Mouse (Mus musculus) hindbrain, embryonic 15.5 days (tissue): ENCODE results near the gene Tmed1. TPM values are rescaled to one million over a fixed set of nuclear protein-coding genes. Genes with fewer than 3 reads are reported as not detected.
"Not testable (repeated sequence)": the region's sequence is repeated elsewhere in the genome, so short reads cannot be mapped to it uniquely, and the experiment has no call there.

Source experiments
- ATAC-seq: fragments of 200-750 bp; cut with Nextera tagmentation; 2 replicates; pipeline ENCODE4 v1.8.0; 2017; ENCODE audit warnings: low read depth, moderate number of reproducible peaks, moderate TSS enrichment; ENCODE audit not compliant: low FRiP score
- H3K27ac ChIP-seq: fragments of 300-500 bp; sonication (generic); replicated peaks from 2 replicates; pipeline ENCODE4 v1.5.1; 2015; ENCODE audit warnings: mild to moderate bottlenecking, inconsistent platforms
- H3K27me3 ChIP-seq: fragments of 300-500 bp; sonication (generic); 2 replicates; pipeline ENCODE4 v1.6.1; 2015; ENCODE audit warnings: control low read depth, inconsistent platforms
- H3K36me3 ChIP-seq: fragments of 300-500 bp; sonication (generic); 2 replicates; pipeline ENCODE4 v1.6.1; 2015; ENCODE audit warnings: control low read depth, inconsistent platforms
- H3K4me1 ChIP-seq: fragments of 300-500 bp; sonication (generic); replicated peaks from 2 replicates; pipeline ENCODE4 v1.6.1; 2015; ENCODE audit warnings: control low read depth, inconsistent platforms
- H3K4me2 ChIP-seq: fragments of 300-500 bp; sonication (generic); 2 replicates; pipeline ENCODE4 v1.6.1; 2015; ENCODE audit warnings: moderate library complexity, mild to moderate bottlenecking, inconsistent platforms
- H3K4me3 ChIP-seq: fragments of 300-500 bp; sonication (generic); 2 replicates; pipeline ENCODE4 v1.5.1; 2015; ENCODE audit warnings: mild to moderate bottlenecking, inconsistent platforms
- H3K9ac ChIP-seq: fragments of 300-500 bp; sonication (generic); 2 replicates; pipeline ENCODE4 v1.6.1; 2015; ENCODE audit warnings: inconsistent platforms
- H3K9me3 ChIP-seq: fragments of 300-500 bp; sonication (generic); 2 replicates; pipeline ENCODE4 v1.6.1; 2016; ENCODE audit warnings: control low read depth, inconsistent platforms
- WGBS: fragments of 180-500 bp; shearing (Covaris S2); methylation state at CpG from one replicate; pipeline ENCODE4 v1.1.7; 2015; 5-methylcytosine and 5-hydroxymethylcytosine counted together
- polyA plus RNA-seq: library from polyadenylated mRNA; unstranded; fragments of >200 nt; fragmentation: Nextera tagmentation; extraction: Ambion mirVana; gene quantifications from 2 replicates; pipeline ENCODE4 v1.2.1, GENCODE M21; 2015

Gene Tmed1
- polyA plus RNA-seq, 1 experiment from 2014 or later = 58.7 TPM

- Histone ChIP-seq H3K9ac (no peak overlapping the region), H3K27me3 (no peaks in the 10 kb centered on the region), H3K9me3 (no peaks in the 10 kb centered on the region), H3K27ac (no peak overlapping the region), H3K4me3 (no peak overlapping the region), H3K4me1 (no peaks in the 10 kb centered on the region), H3K36me3 (peaks cover 20% of the 10 kb centered on the region), H3K4me2 (no peak overlapping the region)
- no peak for ATAC-seq
- WGBS = 85% methylated on average over 19 of the region's 19 CpGs
Measured at GRCm38 (mm10) chr9:21496308-21497049, 13.6 kb downstream of the Tmed1 start.

GRCm38 (mm10) chr9:21494726-21495125 is 15.3 kb downstream of the Tmed1 start:
- no peak overlapping the region for H3K27ac ChIP-seq
- H3K9ac ChIP-seq = no peak overlapping the region
- H3K4me3 ChIP-seq = no peak overlapping the region
- no peaks in the 10 kb centered on the region for H3K27me3 ChIP-seq
- no peak overlapping the region for H3K4me2 ChIP-seq
- no peaks in the 10 kb centered on the region for H3K9me3 ChIP-seq
- WGBS = 87% methylated on average over 9 of the region's 9 CpGs
- no peaks in the 10 kb centered on the region for H3K4me1 ChIP-seq
- no peak for ATAC-seq
- peaks cover 27% of the 10 kb centered on the region for H3K36me3 ChIP-seq

GRCm38 (mm10) chr9:21493907-21494306 is 16.1 kb downstream of the Tmed1 start:
- Histone ChIP-seq H3K4me1 (no peaks in the 10 kb centered on the region), H3K4me2 (no peak overlapping the region), H3K36me3 (peaks cover 25% of the 10 kb centered on the region), H3K27ac (no peak overlapping the region), H3K27me3 (no peaks in the 10 kb centered on the region), H3K4me3 (no peak overlapping the region), H3K9ac (no peak overlapping the region), H3K9me3 (no peaks in the 10 kb centered on the region)
- no peak for ATAC-seq
- WGBS = 41% methylated on average over 2 of the region's 2 CpGs

- Histone ChIP-seq H3K4me1 (no peaks in the 10 kb centered on the region), H3K4me3 (no peak overlapping the region), H3K27ac (no peak overlapping the region), H3K4me2 (no peak overlapping the region), H3K36me3 (peaks cover 34% of the 10 kb centered on the region), H3K27me3 (no peaks in the 10 kb centered on the region), H3K9ac (no peak overlapping the region), H3K9me3 (no peaks in the 10 kb centered on the region)
- ATAC-seq = no peak
- WGBS = 95% methylated on average over 9 of the region's 9 CpGs
Measured at GRCm38 (mm10) chr9:21490696-21491095, 19.4 kb downstream of the Tmed1 start.

- H3K36me3 ChIP-seq = peaks cover 41% of the 10 kb centered on the region
- H3K27me3 ChIP-seq, H3K4me3 ChIP-seq: not testable (repeated sequence)
Measured at GRCm38 (mm10) chr9:21488246-21488645, 21.8 kb downstream of the Tmed1 start.

GRCm38 (mm10) chr9:21484065-21484464 is 26.0 kb downstream of the Tmed1 start:
- ATAC-seq = 0 out of 2 replicates have a peak, but pooled peaks have one; percentile 6
- no peak overlapping the region for H3K4me3 ChIP-seq
- no peak overlapping the region for H3K9ac ChIP-seq
- WGBS = 79% methylated on average over 4 of the region's 4 CpGs
- no peaks in the 10 kb centered on the region for H3K27me3 ChIP-seq
- H3K36me3 ChIP-seq = peaks cover 50% of the 10 kb centered on the region
- no peak overlapping the region for H3K27ac ChIP-seq
- no peaks in the 10 kb centered on the region for H3K9me3 ChIP-seq
- H3K4me2 ChIP-seq = no peak overlapping the region
- no peaks in the 10 kb centered on the region for H3K4me1 ChIP-seq

More at GRCm38 (mm10) chr9:21488246-21488645, 21.8 kb downstream of the Tmed1 start:
- not testable (repeated sequence) for H3K4me2 ChIP-seq, H3K9ac ChIP-seq, ATAC-seq, H3K9me3 ChIP-seq, H3K27ac ChIP-seq, H3K4me1 ChIP-seq
- 96% methylated on average over 1 of the region's 2 CpGs for WGBS

GRCm38 (mm10) chr9:21477707-21478106 is 32.3 kb downstream of the Tmed1 start:
- 99% methylated on average over 6 of the region's 6 CpGs for WGBS
- peaks cover 82% of the 10 kb centered on the region for H3K36me3 ChIP-seq
- ATAC-seq = no peak

GRCm38 (mm10) chr9:21472913-21473312 is 37.1 kb downstream of the Tmed1 start:
- Histone ChIP-seq H3K36me3 (peaks cover 84% of the 10 kb centered on the region), H3K27ac (no peak overlapping the region), H3K9me3 (no peaks in the 10 kb centered on the region), H3K9ac (no peak overlapping the region), H3K4me1 (no peaks in the 10 kb centered on the region), H3K27me3 (no peaks in the 10 kb centered on the region), H3K4me3 (no peak overlapping the region), H3K4me2 (no peak overlapping the region)
- 92% methylated on average over 4 of the region's 4 CpGs for WGBS
- ATAC-seq = no peak

More at GRCm38 (mm10) chr9:21477707-21478106, 32.3 kb downstream of the Tmed1 start:
- no peak overlapping the region for H3K4me3 ChIP-seq
- no peak overlapping the region for H3K27ac ChIP-seq
- no peaks in the 10 kb centered on the region for H3K27me3 ChIP-seq
- H3K4me2 ChIP-seq = no peak overlapping the region
- no peak overlapping the region for H3K9ac ChIP-seq
- no peaks in the 10 kb centered on the region for H3K4me1 ChIP-seq
- H3K9me3 ChIP-seq = no peaks in the 10 kb centered on the region

- H3K4me1 ChIP-seq = no peaks in the 10 kb centered on the region
- H3K9me3 ChIP-seq = no peaks in the 10 kb centered on the region
- peak; percentile 34; the same call in 1 of the 2 replicates for ATAC-seq
- H3K4me3 ChIP-seq = no peak overlapping the region
- no peak overlapping the region for H3K27ac ChIP-seq
- no peak overlapping the region for H3K9ac ChIP-seq
- no peak overlapping the region for H3K4me2 ChIP-seq
- H3K36me3 ChIP-seq = peaks cover 66% of the 10 kb centered on the region
- H3K27me3 ChIP-seq = no peaks in the 10 kb centered on the region
- WGBS = 89% methylated on average over 20 of the region's 20 CpGs
Measured at GRCm38 (mm10) chr9:21469032-21470024, 40.7 kb downstream of the Tmed1 start.

- 95% methylated on average over 7 of the region's 7 CpGs for WGBS
- H3K9me3 ChIP-seq, H3K9ac ChIP-seq, H3K4me1 ChIP-seq, H3K27me3 ChIP-seq, H3K27ac ChIP-seq, ATAC-seq, H3K4me2 ChIP-seq, H3K4me3 ChIP-seq: not testable (repeated sequence)
- H3K36me3 ChIP-seq = peaks cover 31% of the 10 kb centered on the region
Measured at GRCm38 (mm10) chr9:21464565-21464928, 45.5 kb downstream of the Tmed1 start.

- H3K27me3 ChIP-seq = no peaks in the 10 kb centered on the region
- peaks cover 31% of the 10 kb centered on the region for H3K36me3 ChIP-seq
- no peak overlapping the region for H3K4me3 ChIP-seq
- no peak overlapping the region for H3K4me2 ChIP-seq
- H3K4me1 ChIP-seq = peaks cover 8% of the 10 kb centered on the region; the same call in 1 of the 2 replicates
- WGBS = 82% methylated on average over 3 of the region's 3 CpGs
- 0 out of 2 replicates have a peak overlapping the region, but pooled peaks have one; percentile 17 for H3K27ac ChIP-seq
- no peaks in the 10 kb centered on the region for H3K9me3 ChIP-seq
- no peak overlapping the region for H3K9ac ChIP-seq
- ATAC-seq = no peak
Measured at GRCm38 (mm10) chr9:21463766-21464564, 46.1 kb downstream of the Tmed1 start.
